Mouse (Mus musculus) right cerebral cortex, adult 2 months (tissue): ENCODE measurements around the gene Cfap97d1.
"Not testable (repeated sequence)": the region's sequence is repeated elsewhere in the genome, so short reads cannot be mapped to it uniquely, and the experiment has no call there.

Source experiments
- DNase-seq, 2 experiments: peaks; one replicate each; pipeline ENCODE4 v3.0.0; 2021 to 2022; ENCODE audit warnings: low spot score in 2 of 2

Gene Cfap97d1

DNA sequence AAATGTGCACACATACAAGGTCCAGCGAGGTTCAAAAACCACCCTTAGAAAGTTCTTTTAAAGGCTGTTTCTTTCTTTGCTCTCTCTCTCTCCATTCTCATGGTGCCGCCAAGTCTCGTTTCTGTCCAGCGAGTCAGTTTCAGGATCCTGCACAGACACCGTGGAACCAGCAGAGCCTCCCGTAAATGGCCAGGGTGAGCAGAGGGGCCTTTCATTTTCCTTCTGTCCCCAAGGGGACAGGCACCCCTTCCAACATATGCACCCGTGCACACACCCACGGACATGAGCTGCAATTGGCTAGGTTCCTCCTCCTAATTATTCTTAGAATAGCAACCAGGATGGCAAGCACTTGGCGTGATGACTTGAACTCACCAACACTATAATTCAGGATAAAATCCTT is 10.6 kb upstream of the Cfap97d1 start:
- no peak for DNase-seq

DNA sequence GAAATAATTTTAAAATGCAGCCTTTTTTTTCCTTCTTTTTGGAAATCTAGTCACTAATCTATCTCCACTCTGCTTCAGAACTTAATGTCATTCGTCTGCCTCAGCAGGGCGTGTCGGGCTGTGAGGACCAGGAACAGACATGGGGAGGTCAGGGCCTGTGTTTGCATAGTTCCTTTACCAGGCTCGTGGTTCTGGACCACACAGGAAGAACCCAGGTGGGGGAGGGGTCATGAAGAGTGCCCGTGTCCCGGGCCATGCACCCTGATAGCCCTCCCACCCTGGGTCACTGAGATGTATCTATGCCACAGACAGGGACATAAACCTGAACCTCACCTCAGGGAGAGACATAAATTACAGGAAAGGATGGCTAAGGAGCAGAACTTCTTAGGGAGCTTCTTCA is 9.9 kb upstream of the Cfap97d1 start:
- DNase-seq: no peak

DNA sequence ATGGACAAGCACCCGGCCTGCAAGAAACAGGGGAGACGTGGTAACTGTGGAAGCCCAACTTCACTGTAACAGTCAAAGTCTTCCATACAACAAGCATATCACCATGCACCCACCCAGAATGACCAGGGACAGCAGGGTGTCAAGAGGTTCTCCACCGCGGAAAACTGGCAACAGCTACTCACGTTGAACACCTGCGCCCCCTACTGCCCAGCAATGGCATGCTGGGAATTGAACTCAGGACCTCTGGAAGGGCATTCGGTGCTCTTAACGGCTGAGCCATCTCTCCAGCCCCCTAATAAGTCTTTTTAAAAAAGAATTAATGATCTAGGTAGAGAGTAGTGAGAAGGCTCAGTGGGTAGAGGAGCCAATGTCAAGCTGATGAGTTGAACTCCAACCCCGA is 9.2 kb upstream of the Cfap97d1 start:
- DNase-seq: no peak

DNA sequence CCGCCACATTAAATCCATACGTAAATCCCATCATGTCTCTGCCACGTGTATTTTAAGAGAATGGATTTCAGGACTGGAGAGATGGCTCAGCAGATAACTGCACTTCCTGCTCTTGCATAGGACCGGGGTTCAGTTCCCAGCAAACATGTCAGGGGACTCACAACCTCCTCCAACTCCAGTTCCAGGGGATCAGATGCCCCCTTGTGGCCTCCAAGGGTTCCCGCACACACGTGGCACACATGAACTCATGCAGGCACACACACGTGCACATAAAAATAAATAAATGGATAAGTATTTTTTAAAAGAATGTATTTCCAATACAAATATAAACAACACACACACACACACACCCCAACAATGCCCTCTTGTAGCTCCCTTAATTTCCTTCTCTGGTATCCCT is 7.1 kb upstream of the Cfap97d1 start:
- DNase-seq: no peak

DNA sequence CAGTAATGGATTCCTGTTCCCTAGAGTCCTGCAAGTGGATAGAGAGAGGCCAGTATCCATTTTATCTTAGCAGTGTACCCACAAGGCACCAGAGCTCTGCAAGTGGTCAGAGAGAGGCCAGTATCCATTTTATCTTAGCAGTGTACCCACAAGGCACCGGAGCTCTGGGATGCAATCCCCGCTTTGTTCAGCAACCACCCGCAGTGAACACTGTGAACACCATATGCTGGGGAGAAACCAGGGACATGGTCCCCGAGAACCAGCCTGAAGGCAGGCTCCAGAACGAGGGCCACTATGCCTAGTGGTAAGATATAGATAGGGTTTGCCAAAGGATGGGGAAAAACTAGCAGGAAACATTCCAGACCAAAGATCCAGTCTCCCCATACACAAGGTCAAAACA is 4.9 kb upstream of the Cfap97d1 start:
- no peak for DNase-seq

DNA sequence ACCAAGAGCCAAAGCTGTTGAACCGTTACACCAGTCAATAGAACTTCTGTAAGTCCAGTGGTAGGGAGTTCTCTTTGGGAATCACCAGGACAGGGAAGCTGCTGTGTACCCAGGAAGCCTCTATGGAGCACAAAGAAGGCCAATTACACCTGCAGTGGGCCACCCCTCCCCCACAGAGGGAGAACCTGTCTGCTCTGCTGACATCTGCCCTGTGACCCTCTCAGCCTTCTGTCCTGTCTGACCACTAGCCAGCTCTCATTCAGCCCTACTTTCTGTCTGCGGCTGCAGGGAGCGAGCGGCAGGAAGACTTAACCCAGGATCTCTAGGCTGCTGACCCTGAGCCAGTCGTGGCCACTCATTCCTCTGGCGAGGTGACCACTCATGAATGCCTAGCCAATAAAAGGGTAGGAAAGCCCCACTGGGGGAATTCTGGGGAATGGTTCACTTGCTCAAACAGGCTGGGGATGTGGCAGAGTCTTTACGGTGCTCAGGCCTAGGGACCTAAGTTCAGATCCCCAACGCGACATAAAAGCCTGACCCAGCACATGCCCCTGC is 3.4 kb upstream of the Cfap97d1 start:
- DNase-seq: no peak

DNA sequence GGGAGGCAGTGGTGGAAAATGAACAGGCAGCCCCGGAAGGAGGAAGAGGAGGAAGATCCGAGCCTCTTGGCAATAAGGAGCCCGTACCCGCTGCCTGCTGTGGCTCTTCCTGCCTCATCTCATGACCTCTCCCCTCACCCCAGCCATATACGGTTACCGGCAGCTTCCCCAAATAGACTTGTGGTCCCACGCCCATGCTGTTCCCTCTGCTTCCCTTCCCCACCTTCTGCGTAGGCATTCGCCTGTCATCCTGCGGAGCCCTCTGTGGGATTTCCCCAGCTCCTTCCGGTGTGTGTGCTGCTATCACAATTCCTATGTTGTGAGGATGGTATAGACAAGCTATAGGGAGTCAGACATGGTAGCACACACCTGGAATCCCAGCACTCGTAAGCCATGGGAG is 2.2 kb upstream of the Cfap97d1 start:
- peak in 1 of 2 experiments; percentile 46 for DNase-seq

DNA sequence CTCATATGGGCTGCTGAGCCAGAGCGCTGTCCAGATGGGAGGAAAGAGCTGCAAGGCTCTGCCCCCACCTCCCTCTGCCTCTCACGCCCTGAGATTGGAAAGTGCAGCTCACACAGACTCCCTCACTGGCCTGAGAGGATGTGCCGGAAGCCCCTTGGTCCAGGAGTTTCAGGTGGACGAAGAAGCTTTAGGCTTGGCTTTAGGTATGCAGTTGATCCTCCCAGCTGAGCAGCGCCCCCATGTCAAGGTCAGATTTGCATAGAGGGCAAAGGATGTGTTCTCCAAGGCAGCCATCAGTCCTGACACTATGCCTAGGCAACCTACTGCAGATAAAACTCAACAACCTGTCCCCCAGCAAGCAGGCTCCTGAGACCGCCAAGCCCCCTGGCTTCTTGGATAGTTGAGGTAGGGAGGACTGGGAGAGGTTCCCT is 1.1 kb upstream of the Cfap97d1 start:
- DNase-seq: no peak

DNA sequence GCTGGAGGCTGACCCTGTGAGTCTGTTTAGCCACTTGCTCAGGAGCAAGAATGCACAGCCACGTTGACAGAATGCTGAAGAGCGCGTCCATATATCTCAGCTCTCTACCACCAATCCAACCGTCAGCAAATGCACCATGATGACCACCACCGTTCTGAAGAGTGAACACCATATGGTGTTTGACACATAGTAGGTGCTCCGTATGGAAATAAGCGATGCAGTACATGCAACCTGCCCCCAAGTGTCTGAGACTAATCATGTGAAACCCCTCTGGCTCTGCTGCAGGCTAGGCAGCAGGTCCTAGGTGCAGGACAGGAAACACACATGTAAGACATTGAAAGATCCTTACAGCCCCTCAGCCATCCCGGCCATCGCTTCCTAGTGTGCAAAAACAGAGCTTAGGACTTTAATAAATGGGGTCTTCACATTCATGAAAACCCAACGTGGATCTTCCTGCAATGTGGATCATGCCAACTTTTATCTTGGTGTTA is 603 bp upstream of the Cfap97d1 start:
- no peak for DNase-seq

DNA sequence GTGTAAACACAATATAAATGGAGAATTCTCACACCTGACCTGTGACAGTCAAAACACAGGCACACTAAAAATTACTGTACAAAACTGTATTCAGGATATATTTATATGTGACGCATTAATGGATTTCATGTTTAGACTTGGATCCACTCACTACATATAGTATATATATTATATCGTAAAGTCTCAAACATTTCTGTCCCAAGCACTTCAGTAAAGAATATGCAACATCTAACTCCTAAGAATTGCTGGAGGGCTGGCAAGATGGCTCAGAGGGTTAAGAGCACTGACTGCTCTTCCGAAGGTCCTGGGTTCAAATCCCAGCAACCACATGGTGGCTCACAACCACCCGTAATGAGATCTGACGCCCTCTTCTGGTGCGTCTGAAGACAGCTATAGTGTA is 1.4 kb downstream of the Cfap97d1 start:
- DNase-seq: not testable (repeated sequence)

DNA sequence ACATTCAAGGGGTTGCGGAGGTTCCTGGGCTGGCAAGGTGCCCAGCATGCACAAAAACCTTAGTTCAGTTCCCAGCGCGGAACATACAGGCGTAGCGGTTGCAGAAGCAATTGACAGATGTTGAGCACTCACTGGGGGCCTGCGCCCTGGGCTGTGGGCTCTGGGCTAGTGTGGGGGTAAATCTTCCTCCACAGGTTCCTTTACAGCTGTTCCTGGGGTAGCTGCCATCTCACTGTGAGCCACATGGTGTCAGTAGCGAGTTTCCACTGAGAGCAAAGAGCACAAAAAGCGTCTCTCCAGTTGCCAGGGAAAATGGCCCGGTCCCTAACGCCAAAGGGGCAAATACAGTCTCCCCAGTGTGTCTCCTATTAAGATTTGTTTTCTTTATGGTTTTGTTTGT is 1.9 kb downstream of the Cfap97d1 start:
- peak; percentile 94 for DNase-seq

DNA sequence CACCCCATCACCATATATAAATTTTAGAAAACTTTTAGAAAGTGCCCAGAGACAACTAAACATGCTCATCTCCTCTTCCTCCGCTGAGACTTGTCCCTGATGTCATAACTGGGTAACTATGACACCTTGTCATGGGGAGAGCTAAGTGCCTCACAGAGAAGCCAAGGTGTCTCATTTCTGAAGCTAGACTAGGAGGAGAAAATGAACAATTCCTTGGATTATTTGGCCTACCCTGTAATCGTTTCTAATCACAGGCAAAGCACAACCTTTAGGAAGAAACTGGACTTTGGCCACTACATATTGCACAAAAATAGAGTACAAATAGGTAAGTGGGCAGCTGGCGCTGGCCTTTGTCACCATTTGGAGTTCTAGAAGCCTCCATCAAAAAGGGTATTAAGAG is 2.8 kb downstream of the Cfap97d1 start, which contains the start of gene Dusp3:
Dusp3 (minus strand) TSS at position 101 of the 400 bp plus-strand sequence.
- no peak for DNase-seq

DNA sequence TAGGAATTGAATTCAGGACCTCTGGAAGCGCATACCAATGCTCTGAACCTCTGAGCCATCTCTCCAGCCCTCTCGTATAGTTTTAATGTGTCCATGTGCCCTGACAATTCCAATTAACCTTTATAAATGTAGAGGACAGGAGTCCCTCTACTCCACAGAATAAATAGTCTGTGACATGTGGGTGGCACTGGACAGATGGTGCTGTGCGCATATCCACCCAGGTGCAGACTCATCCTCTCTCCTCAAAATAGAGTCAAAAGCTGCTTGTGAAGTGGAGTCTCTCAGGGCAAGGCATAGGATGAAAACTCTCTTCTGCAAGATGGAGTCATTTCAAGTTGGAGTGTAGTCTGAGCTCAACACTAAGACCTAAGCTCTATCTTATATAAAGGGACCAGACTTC is 6.2 kb downstream of the Cfap97d1 start:
- DNase-seq: peak; percentile 69 to 76

DNA sequence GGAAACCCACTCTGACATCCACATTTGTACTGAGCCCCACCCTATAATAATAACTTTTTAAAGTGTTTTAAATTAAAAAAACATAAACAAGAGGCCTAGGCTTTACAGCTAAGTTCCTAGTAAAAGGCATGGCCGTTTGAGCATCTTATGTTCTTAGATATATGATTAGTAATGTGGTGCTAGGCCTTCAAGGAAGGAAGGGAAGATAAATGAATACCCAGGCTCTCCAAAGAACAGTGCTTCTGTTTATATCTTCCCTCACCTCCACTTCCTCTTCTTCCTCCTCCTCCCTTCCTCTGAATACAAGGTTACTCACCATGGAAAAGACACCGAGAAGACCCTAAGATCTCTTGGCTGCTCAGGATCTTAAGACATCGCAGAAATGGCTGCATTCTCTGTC is 7.7 kb downstream of the Cfap97d1 start:
- no peak for DNase-seq

DNA sequence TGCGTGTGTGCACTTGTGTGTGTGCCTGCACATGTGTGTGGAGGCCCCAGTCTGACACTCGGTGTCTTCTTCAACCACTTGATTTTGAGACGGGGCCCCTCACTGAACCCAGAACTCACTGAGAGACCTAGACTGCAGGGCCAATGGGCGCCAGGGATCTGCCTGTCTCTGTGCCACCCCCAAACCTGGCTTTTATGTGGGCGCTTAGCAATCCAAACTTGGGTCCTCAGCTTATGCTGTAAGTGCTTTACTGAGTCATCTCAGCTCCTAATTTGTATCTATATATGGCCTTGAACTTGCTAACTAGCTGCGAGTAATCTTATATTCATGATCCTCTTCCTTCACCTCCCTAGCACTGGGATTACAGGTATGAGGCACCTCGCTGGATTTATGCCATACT is 8.3 kb downstream of the Cfap97d1 start:
- peak; percentile 68 to 76 for DNase-seq

DNA sequence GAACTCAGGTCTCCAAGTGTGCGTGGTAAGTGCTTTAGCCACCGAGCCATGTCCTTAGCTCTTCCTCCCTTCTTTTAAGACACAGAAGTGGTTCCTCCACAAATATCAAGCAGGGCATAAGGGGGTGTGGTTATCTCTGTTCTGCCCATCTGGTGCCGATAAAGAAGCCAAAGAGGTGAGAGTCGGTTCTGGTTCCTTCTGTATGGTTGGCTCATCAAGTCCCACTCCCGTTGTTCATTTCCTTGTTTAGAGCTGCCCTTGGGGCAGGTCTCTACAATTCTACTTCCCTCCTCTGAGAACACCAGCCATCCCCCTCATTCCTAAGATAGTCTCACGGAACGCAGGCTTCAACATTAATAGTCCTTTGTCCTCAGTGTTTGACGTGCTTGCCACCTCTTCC is 10.0 kb downstream of the Cfap97d1 start:
- DNase-seq: no peak

DNA sequence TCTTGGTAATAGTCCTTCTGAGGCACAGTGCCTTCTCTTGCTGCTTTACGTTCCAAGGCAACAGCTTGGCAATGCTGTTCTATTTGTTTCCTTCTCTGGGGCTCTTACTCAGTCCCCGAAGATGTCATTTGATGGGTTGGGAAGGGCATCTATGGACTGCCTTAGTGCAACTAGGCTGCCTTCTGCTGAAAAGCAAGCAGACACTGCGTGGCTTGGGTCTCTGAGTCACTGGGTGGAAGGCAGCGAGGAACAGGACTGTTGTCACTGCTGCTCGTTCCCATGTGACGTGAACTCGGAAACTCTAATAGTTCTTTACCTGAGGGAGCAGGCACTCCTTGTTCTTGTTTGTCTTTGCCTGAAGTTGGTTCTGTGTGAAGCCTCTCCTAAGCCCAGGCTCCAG is 11.9 kb downstream of the Cfap97d1 start:
- DNase-seq: no peak

DNA sequence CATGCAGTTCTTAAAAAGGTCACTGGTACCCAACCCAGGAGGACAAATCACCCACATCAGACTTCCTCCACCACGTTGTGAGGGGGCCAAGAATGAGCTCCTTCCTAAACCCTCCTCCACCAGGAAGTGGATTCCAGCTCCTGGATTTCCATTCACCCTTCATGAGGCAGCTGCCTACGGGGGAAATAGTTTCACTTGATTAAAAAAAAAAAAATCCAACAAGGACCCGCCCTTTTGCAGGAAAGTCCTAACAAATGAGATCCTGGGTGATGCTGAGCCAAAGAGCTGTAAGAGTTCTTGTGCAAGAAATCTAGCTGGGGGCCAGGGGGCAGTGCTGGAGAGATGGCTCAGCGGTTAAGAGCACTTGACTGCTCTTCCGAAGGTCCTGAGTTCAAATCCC is 14.2 kb downstream of the Cfap97d1 start:
- no peak for DNase-seq

DNA sequence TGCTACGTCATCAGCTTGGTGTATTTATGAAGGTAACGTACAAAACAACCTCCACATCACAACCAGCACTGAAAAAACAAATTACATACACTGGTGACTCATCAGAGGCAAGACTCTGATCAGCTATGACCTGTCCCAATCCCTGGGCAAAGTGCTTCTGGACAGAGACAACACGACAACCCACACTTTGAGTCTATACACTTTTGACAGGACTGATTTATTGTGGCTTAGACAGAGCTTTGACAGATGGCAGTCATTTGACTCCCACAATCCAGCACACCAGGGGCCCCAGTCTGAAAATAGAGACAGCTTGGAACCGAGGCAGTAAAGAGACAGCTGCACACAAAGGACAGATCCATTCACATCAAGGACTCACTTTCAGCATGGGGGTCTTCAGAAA is 15.4 kb downstream of the Cfap97d1 start:
- DNase-seq: no peak

DNA sequence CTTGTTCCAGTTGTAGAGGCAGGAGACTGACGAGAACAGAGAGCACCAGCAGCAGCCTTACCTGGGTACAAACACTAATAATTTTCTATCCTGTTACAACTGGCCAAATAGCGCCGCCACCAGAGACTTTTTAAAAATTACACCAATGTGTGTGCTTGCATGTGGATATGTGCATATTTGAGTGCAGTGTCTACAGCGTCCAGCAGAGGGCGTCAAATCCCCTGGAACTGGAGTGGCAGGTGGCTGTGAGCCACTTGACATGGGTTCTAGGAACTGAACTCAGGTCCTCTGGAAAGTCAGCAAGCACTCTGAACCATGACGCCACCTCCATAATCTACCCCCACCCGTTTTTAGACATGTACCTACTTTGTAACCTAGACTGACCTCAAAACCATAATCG is 20.2 kb downstream of the Cfap97d1 start:
- no peak for DNase-seq

DNA sequence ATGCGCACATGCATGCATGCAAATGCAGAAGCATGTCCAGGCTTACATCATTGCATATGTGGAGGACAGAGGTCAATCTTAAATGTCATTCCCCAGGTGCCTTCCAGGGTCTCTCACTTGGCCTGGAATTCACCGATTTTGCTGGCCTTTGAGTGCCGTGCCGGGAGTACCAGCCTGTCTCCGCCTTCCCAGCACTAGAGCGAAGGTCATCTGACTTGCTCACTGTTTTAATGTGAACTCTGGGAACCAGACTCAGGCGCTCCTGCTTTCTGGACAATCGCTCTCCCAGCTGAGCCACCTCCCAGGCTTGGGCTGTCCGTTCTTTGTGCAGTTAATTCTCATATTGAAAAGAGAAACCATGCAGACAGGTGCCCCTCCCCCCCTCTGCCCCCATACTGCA is 22.2 kb downstream of the Cfap97d1 start:
- no peak for DNase-seq

DNA sequence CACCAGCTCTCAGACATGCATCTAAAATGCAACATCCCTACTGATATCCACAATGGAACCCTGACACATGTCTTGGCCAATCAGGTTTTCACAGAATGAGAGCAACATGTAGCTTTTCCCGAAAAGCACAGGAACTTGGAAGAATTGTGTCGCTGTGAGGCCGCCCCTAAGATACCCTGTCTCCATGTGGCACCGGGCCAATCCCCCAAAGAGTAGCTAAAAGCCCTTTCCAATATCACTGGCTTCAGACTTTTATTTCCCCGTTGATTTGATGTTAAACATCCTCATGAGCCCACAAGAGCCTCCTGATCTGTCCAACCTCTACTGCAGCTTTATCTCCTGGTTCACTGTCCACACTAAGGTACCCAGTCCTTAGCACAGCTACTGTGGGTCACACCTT is 22.6 kb downstream of the Cfap97d1 start:
- no peak for DNase-seq

DNA sequence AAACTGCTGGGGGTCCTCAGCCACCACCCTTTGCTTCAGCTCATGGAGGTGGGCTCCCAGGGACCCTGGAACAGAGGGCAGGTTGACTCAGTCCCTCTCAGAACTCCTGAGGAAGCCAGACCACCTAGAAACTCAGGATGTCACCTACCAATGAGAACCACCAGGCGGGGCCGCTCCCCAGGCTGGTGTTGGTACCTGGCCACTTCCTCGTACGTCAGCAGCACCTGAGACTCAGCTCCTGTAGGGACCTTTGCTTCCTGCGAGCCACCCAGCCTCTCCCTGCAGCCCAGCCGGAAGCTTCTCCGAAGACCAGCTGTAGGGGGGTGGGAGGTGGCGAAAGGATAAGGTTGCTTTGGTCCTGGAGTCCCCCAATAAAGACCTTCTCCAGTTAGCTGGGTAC is 24.3 kb downstream of the Cfap97d1 start:
- DNase-seq: no peak

DNA sequence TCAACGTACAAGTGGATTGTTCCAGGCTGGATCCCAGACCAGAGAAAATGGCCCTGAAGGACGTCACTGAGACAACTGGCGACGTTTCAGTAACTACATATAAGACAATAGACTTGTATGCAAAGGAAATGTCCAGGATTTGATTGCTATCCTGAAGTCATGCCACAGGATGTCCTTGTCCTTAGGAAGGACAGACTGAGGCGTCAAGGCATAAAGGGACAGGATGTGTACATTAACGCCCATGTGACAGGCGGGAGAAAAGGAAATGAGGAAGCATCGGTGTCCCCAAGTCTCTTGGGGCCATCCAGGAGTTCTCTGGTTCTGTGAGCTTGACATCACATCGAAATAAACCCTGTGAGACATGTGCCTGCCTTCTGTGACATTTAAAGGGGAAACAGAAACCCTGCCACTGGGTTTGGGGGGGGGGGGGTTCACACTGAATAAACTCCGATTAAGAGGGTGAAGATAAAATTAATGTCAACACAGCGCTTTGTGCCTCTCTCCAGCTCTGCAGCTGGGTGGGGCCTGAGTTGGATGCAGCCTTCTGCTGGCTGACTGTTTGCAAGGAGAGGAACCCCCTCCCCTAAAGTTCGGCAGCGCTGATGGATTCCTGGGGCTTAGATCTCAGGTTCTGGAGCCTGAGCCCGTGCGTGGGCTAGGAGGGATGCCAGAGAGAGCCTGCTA is 25.0 kb downstream of the Cfap97d1 start:
- DNase-seq: no peak
